Mouse (Mus musculus) midbrain, embryonic 11.5 days (tissue): Measurements from ENCODE around the gene Lrch4. TPM values are rescaled to one million over a fixed set of nuclear protein-coding genes. Genes with fewer than 3 reads are reported as not detected.

ENCODE experiments used
- ATAC-seq: fragments of 200-750 bp; cut with Nextera tagmentation; 2 replicates; pipeline ENCODE4 v1.8.0; 2017; ENCODE audit warnings: moderate TSS enrichment, moderate library complexity; ENCODE audit not compliant: low FRiP score
- DNase-seq: peaks from one replicate; pipeline ENCODE4 v3.0.0; 2015; ENCODE audit warnings: low spot score; ENCODE audit errors: missing footprints
- H3K27ac ChIP-seq: fragments of 300-500 bp; sonication (generic); 2 replicates; pipeline ENCODE4 v1.5.1; 2014; ENCODE audit warnings: low read depth, low read length
- H3K27me3 ChIP-seq: fragments of 300-500 bp; sonication (generic); 2 replicates; pipeline ENCODE4 v1.6.1; 2014; ENCODE audit warnings: mild to moderate bottlenecking, low read length, moderate library complexity, mixed read lengths; ENCODE audit not compliant: control insufficient read depth, insufficient read depth
- H3K36me3 ChIP-seq: fragments of 300-500 bp; sonication (generic); 2 replicates; pipeline ENCODE4 v1.6.1; 2014; ENCODE audit warnings: mild to moderate bottlenecking, low read length, moderate library complexity, mixed read lengths; ENCODE audit not compliant: control insufficient read depth, insufficient read depth
- H3K4me1 ChIP-seq: fragments of 300-500 bp; sonication (generic); 2 replicates; pipeline ENCODE4 v1.6.1; 2014; ENCODE audit warnings: low read length; ENCODE audit not compliant: control insufficient read depth, insufficient read depth
- H3K4me2 ChIP-seq: fragments of 300-500 bp; sonication (generic); 2 replicates; pipeline ENCODE4 v1.6.1; 2014; ENCODE audit warnings: mild to moderate bottlenecking, moderate library complexity
- H3K4me3 ChIP-seq: fragments of 300-500 bp; sonication (generic); 2 replicates; pipeline ENCODE4 v1.5.1; 2014; ENCODE audit warnings: low read depth, low read length
- H3K9ac ChIP-seq: fragments of 300-500 bp; sonication (generic); 2 replicates; pipeline ENCODE4 v1.6.1; 2014; ENCODE audit warnings: low read length
- H3K9me3 ChIP-seq: fragments of 300-500 bp; sonication (generic); 2 replicates; pipeline ENCODE4 v1.6.1; 2016; ENCODE audit warnings: low read length; ENCODE audit not compliant: control insufficient read depth
- WGBS: fragments of 180-500 bp; shearing (Covaris S2); extraction: QIAGEN DNeasy Blood & Tissue Kit; methylation state at CpG from one replicate; pipeline ENCODE4 v1.1.7; 2014; 5-methylcytosine and 5-hydroxymethylcytosine counted together
- polyA plus RNA-seq: library from polyadenylated mRNA; unstranded; fragments of >200 nt; fragmentation: Nextera tagmentation; extraction: Ambion mirVana; gene quantifications from 2 replicates; pipeline ENCODE4 v1.2.1, GENCODE M21; 2014

Gene Lrch4
- polyA plus RNA-seq, 1 experiment from 2014 or later, result 28.3 TPM

DNA sequence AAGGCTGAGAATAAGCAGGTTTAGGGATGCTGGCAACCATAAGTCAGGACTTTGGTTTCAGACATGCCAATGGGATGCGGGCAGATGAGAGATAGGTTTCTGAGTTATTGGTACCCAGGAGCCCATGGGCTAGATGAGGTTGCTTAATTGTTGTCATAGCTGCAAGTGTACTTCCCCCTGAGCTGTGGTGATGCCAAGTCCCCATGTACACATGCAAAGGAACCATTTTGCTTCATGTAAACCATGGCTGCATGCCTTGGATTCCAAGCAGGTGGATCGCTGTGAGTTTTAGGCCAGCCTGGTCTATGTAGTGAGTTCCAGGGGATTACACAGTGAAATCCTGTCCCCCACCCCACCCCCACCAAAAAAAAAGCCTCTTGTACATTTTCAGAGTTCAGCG lies 56.7 kb downstream of the Lrch4 start:
- Histone ChIP-seq H3K36me3 (no peaks in the 10 kb centered on the region), H3K9ac (no peak overlapping the region), H3K4me2 (no peak overlapping the region), H3K27ac (no peak overlapping the region), H3K9me3 (no peaks in the 10 kb centered on the region), H3K27me3 (no peaks in the 10 kb centered on the region), H3K4me1 (peaks cover 16% of the 10 kb centered on the region), H3K4me3 (no peak overlapping the region)
- ATAC-seq (no peak), DNase-seq (no peak)
- 92% methylated on average over 3 of the region's 3 CpGs for WGBS

DNA sequence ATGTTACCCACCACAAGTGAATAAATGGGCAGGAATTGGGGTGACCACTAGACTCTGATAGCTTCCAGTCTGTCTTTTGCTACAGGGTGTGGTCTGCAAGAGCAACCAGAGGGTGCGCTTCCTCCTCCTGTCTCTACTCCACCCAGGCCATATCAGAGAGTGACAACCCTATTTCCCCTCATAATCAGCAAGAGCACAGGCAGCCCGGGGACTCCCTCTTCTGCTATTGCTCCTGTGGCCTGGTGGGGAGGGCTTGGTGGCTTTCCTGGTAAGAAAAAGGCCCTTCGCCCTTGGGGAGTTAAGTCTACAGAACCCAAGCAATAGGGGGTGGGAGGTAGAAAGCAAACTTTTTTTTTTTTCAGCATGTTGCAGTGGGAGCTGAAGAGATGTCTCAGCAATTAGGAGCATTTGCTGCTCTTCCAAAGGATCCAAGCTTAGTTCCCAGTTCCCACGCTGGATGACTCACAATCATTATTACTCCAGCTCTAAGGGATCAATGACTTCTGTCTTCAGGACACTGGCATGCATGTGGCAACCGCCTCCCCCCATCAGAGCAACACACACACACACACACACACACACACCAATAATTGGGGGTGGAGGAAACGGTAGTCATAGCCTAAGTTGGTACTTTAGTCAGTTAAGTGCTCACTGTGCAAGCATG lies 57.3 kb downstream of the Lrch4 start:
- Histone ChIP-seq H3K27me3 (no peaks in the 10 kb centered on the region), H3K9me3 (no peaks in the 10 kb centered on the region), H3K4me3 (no peak overlapping the region), H3K4me1 (peaks cover 16% of the 10 kb centered on the region), H3K27ac (no peak overlapping the region), H3K36me3 (no peaks in the 10 kb centered on the region), H3K9ac (no peak overlapping the region), H3K4me2 (no peak overlapping the region)
- WGBS, result 91% methylated on average over 6 of the region's 6 CpGs
- ATAC-seq (no peak), DNase-seq (no peak)

DNA sequence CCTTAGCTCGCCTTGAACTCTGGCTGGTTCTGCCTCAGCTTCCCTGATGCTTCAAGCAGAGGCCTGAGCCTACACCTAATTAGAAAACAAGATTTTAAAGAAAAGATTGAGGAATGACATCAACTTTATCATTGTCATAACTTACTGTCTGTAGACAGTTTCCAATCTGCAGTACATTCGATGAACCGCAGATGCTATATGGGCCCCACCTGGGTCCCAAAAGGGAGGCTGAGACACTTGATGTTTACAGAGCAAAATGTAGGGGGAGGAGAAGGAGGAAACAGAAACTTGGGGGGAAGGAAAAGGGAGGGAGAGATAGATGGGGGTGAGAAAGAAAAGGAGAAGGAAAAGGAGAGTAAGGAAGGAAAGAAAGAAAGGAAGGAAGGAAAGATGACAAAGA lies 61.1 kb downstream of the Lrch4 start:
- Histone ChIP-seq H3K4me3 (no peak overlapping the region), H3K9me3 (no peaks in the 10 kb centered on the region), H3K4me1 (no peaks in the 10 kb centered on the region), H3K36me3 (no peaks in the 10 kb centered on the region), H3K27me3 (no peaks in the 10 kb centered on the region), H3K27ac (no peak overlapping the region), H3K4me2 (no peak overlapping the region), H3K9ac (no peak overlapping the region)
- WGBS, result 84% methylated on average over 3 of the region's 3 CpGs
- DNase-seq (no peak), ATAC-seq (no peak)

DNA sequence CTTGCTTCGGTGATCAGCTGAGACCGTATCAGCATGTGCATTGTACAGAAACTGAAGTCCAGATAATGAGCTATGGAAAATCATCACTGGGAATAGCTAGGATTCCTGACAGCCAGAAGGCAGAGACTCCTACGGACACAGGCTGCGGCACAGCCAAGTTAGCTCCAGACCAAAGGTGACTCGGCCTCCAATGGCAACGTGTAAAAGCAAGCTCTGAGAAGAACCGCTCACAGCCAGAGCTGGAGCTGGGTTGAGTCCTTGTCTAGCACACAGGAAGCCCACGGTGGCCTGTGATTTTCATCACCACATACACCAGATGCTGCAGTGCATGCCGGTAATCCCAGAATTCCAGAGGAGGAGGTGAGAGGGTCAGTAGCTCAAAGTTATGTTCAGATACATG lies 61.6 kb downstream of the Lrch4 start:
- H3K9me3 ChIP-seq, result no peaks in the 10 kb centered on the region
- no peaks in the 10 kb centered on the region for H3K27me3 ChIP-seq
- no peaks in the 10 kb centered on the region for H3K4me1 ChIP-seq
- no peak overlapping the region for H3K4me2 ChIP-seq
- no peak overlapping the region for H3K4me3 ChIP-seq
- no peak for DNase-seq
- ATAC-seq, result no peak
- H3K36me3 ChIP-seq, result no peaks in the 10 kb centered on the region
- WGBS, result 68% methylated on average over 9 of the region's 9 CpGs
- H3K27ac ChIP-seq, result no peak overlapping the region
- no peak overlapping the region for H3K9ac ChIP-seq

Other genes starting within 250 kb of the Lrch4 start
- 0.03 TPM in 2 replicates for gene Zan, start 152.1 kb upstream of the Lrch4 start, polyA plus RNA-seq
- gene Pop7, start 126.6 kb upstream of the Lrch4 start, polyA plus RNA-seq, result 54.8 and 57.4 TPM in 2 replicates
- 10.5 and 10.6 TPM in 2 replicates for gene Gigyf1, start 110.6 kb upstream of the Lrch4 start, polyA plus RNA-seq
- 0.72 and 1.4 TPM in 2 replicates for gene Epo, start 95.9 kb upstream of the Lrch4 start, polyA plus RNA-seq
- gene Gnb2, start 95.6 kb upstream of the Lrch4 start, polyA plus RNA-seq, result 432 and 501 TPM in 2 replicates
- 30.6 and 31.1 TPM in 2 replicates for gene Actl6b, start 75.6 kb upstream of the Lrch4 start, polyA plus RNA-seq
- 2.0 and 2.1 TPM in 2 replicates for gene Tfr2, start 59.3 kb upstream of the Lrch4 start, polyA plus RNA-seq
- gene Mospd3, start 28.1 kb upstream of the Lrch4 start, polyA plus RNA-seq, result 19.0 and 19.8 TPM in 2 replicates
- gene Pcolce, start 15.3 kb upstream of the Lrch4 start, polyA plus RNA-seq, result 58.8 and 61.4 TPM in 2 replicates
- gene Fbxo24, start 119 bp upstream of the Lrch4 start, polyA plus RNA-seq, result 0.10 and 0.16 TPM in 2 replicates
- 4.5 and 5.8 TPM in 2 replicates for gene Gm20605, start 54 bp downstream of the Lrch4 start, polyA plus RNA-seq
- 4.5 and 6.8 TPM in 2 replicates for gene Sap25, start 12.2 kb downstream of the Lrch4 start, polyA plus RNA-seq
- 0.19 and 0.34 TPM in 2 replicates for gene Irs3, start 16.6 kb downstream of the Lrch4 start, polyA plus RNA-seq
- 13.6 and 14.9 TPM in 2 replicates for gene Agfg2, start 55.6 kb downstream of the Lrch4 start, polyA plus RNA-seq
- gene Nyap1, start 112.5 kb downstream of the Lrch4 start, polyA plus RNA-seq, result 4.8 TPM in 2 replicates
- 47.0 and 62.9 TPM in 2 replicates for gene Tsc22d4, start 116.6 kb downstream of the Lrch4 start, polyA plus RNA-seq
- 73.3 and 83.1 TPM in 2 replicates for gene Ppp1r35, start 149.7 kb downstream of the Lrch4 start, polyA plus RNA-seq
- 11.4 and 11.5 TPM in 2 replicates for gene Mepce, start 158.5 kb downstream of the Lrch4 start, polyA plus RNA-seq
- 11.4 and 14.8 TPM in 2 replicates for gene Zcwpw1, start 158.7 kb downstream of the Lrch4 start, polyA plus RNA-seq
- gene Pilra, start 207.2 kb downstream of the Lrch4 start, polyA plus RNA-seq, result 0.18 and 0.72 TPM in 2 replicates
- not detected in 2 replicates for gene Pilrb1, start 229.0 kb downstream of the Lrch4 start, polyA plus RNA-seq
- gene Pilrb2, start 242.7 kb downstream of the Lrch4 start, polyA plus RNA-seq, result not detected in 2 replicates